Mouse (Mus musculus) kidney, adult 18-20 months (tissue): ENCODE measurements around the gene Wipf2.
A peak's percentile ranks its signal among the peaks of the same experiment; 100 is the strongest.
"Not testable (repeated sequence)": the region's sequence is repeated elsewhere in the genome, so short reads cannot be mapped to it uniquely, and the experiment has no call there.

ENCODE experiments used
- DNase-seq: peaks from one replicate; pipeline ENCODE4 v3.0.0; 2021

Gene Wipf2

DNA sequence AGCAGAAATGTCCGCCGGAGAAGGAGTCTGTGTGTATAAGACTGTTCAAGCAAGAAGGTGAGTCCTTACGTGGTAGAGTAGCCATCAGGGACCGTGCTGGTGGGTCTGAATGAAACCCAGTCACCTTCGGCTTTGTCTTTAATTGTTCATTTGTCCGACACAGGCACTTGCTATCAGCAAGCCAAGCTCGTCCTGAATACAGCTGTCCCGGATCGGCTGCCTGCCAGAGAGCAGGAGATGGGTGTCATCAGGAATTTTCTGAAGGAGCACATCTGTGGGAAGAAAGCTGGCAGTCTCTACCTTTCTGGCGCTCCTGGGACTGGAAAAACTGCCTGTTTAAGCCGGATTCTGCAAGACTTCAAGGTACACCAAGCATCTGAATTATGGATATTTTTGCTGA lies 47.0 kb downstream of the Wipf2 start:
- DNase-seq, result no peak

DNA sequence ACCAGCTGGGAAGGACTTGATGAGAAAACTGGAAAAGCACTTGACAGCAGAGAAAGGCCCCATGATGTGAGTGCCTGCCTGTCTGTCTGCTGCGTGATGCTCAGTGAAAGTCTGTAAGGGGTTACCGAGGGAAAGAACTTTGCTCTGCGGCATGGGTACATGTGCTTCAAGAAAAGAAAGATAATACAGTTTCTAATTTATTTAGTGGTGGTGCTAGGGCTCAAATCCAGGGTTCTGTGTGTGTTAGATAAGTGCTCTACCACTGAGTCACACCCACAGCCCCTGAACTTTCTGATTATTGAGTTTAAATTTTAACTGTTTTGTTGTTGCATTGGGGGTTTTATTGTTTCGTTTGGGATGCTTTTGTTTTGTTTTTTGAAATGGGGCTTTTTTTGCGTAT lies 48.1 kb downstream of the Wipf2 start:
- no peak for DNase-seq

GRCm38 (mm10) chr11:98914196-98914595 lies 50.8 kb downstream of the Wipf2 start:
- no peak for DNase-seq

DNA sequence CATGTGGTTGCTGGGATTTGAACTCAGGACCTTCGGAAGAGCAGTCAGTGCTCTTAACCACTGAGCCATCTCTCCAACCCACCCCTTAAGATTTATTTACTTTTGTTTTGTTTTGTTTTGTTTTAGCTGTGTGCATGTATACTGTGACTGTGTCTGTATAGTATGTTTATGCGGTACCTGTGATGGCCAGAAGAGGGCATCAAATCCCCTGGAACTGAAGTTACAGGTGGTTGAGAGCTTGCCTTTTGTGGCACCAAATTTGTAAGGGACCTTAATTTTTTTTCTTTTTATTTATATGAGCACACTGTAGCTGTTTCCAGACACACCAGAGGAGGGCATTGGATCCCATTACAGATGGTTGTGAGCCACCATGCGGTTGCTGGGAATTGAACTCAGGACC lies 52.9 kb downstream of the Wipf2 start:
- DNase-seq, result not testable (repeated sequence)

GRCm38 (mm10) chr11:98917428-98918005 lies 54.1 kb downstream of the Wipf2 start:
- DNase-seq, result no peak

DNA sequence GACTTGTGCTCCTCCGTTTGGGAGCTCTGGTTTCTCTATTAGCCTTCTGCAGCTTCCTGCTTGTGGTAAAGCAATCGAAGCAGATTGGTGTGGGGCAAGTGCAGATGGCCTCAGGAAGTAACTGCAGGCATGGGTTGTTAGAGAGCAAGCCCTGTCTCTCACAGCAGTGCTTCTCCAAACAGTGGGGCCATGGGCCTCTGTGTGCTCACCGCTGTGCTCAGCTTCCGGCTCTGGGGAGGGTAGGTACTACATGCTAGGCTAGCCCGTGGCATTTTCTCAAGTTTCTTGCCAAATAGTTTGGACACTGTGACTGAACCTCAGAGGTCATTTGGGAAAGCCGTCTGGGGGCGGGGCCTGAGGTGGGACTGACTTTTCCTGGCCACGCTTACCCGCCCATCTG lies 54.8 kb downstream of the Wipf2 start:
- peak; percentile 36 for DNase-seq

GRCm38 (mm10) chr11:98919009-98919408 lies 55.6 kb downstream of the Wipf2 start:
- DNase-seq, result no peak

DNA sequence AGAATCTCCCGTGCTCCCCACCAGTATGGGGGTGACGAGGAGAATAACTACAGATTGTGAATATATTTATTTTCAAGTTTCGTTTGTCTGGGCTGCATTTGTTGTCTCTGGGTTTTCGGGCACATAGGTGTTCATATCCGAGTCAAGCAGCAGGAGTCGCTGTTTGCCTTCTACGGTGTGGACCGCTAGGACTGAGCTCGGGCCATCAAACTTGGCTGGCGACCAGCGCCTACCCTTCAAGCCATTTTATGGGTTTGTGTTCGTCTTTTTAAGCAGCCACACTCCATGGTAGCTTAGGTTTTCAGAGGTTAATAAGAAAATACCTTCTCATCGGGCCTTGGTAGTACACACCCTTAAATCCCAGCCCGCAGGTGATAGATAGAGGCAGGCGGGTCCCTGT lies 58.4 kb downstream of the Wipf2 start:
- peak; percentile 44 for DNase-seq

- peak; percentile 75 for DNase-seq
Observed at GRCm38 (mm10) chr11:98922307-98922706, 58.9 kb downstream of the Wipf2 start.

- DNase-seq, result not testable (repeated sequence)
Observed at GRCm38 (mm10) chr11:98922851-98923711, 59.6 kb downstream of the Wipf2 start.

DNA sequence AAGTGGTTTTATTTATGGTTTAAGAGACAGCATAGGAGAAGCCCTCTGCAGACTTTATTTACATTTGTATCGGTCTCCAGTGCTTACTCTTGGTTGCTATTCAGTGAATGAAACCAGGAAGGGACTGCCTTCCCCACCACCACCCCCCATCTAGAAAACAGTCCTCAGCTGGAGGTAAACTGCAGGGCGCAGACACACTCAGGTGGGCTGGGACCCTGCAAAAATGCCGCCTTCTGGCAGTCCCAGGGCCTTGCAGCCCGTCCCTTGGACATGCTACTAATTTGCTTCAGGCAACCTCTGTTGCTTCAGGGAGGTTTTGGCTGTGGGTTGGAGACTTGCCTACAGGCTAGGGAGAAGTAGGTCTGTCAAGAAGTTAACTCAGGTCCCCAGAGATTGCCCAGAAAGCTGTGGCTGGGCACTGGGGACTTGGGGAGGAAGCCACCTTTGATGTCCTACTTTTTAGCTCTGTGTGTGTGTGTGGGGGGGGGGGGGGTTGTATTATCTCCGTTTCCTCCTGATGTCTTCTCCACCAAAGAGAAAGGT lies 61.3 kb downstream of the Wipf2 start:
- no peak for DNase-seq

GRCm38 (mm10) chr11:98925265-98925721 lies 61.9 kb downstream of the Wipf2 start:
- DNase-seq, result peak; percentile 18

DNA sequence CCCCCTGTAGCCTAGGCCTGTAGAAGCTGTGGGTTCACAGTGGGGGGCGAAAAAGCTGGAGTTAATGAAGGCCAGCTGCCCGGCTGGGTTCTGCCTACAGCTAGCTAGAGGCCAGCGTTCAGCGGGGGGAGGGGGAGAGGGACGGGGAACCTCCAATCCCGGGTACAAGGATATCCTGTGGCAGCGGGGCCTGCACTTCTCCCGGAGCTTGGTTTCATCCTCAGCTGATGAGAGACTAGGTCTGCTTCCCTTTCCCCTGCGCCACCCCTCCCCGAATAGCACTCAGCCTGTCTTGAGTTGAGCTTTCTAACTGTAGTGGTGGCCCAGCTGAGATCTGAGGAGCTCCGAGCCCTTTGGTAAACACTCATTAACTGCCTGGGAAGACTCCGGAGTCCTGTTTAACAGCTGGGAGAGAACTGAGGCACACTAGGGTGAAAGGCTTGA lies 62.5 kb downstream of the Wipf2 start:
- DNase-seq, result no peak

DNA sequence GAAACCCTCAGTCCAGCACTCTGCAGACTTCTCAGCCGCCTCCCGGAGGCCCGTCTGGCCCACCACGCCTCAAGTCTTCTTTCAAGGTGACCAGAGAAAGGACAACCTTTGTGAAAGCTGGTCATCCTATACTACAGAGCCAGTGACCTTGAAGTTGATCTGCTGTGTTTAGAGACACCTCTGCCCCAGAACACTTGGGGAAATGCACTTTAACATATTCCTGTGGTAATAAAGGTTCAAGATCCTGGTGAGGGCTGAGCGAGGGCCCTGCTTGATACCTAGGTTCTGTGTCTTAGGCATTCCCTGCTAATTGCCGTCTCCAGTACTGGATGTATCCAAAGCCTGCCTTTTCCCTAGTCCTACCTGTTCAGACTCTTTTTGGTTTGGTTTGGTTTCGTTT lies 63.1 kb downstream of the Wipf2 start:
- DNase-seq, result no peak

DNA sequence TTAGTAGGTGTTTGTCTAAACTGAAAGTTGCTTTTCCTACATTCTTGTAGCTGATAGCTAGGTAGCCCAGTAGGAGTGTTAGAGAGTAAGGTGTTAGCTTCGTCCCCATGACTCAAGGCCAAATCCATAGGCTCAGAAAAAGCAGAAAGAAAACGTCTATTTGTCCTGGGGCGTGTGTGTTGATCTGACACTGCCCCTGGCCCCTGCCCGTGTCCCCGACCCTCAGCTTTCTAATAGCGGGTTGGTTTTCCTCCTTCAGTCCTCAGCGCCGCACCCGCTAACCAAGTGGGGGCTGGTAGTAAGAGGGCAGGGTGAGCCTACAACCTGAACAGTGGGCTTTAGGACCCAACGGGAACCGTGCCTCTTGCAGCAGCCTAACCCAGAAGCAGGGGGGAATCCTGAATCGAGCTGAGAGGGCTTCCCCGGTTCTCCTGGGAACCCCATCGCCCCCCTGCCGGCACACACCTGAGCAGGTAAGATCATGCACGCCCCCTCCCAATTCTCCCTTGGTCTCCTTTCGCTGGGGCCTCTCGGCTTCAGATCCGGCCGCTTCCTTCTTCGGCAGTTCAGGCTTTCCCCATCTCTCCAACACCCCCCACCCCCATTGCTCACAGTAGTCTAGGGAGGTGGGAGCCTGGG lies 64.1 kb downstream of the Wipf2 start, which contains the start of gene Rara:
Gene Rara, plus strand, starts transcription at position 381 of the 639 bp plus-strand sequence.
- DNase-seq, result peak; percentile 6

- DNase-seq, result peak; percentile 39
Observed at GRCm38 (mm10) chr11:98928186-98928893, 64.9 kb downstream of the Wipf2 start.

GRCm38 (mm10) chr11:98929503-98929902 lies 66.1 kb downstream of the Wipf2 start:
- peak; percentile 11 for DNase-seq

- peak; percentile 7 for DNase-seq
Observed at GRCm38 (mm10) chr11:98930127-98930601, 66.7 kb downstream of the Wipf2 start.

GRCm38 (mm10) chr11:98930773-98931512 lies 67.5 kb downstream of the Wipf2 start:
- DNase-seq, result peak; percentile 8

DNA sequence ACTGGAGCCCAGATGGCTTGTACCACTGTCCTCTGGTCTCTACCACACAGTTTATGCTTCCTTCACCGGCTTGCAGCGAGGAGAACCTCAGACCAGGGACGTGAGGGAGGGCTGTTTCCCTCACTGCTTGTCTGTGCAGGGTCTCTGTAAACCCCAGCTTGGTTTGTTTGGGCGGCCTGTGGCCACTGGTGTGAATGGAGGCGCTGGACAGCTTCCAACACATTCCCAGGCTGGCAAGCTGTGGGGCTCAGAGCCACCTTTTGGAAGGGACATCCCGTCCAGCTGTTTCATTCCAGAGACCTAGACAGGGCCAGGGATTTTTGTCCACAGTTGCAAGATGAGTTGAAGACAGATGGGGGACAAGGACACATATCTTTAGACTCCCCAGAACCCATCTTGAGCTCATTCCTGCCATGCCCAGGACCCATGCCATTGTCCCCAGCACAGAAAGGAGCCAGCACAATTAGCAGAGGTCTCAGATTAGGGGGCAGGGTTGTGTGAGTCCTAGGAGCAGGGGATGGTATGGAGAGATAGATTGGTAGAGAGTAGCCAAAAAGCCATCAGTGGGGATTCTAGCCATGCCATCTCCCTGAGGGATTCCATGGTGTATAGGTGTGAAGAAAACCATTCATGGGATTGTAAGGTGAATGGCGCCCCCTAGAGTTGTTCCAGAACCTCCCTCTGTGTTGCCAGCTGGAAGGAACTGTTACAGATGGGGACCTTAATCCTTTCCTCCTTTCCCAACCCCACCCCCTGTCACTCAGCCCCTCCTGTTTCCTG lies 68.3 kb downstream of the Wipf2 start:
- DNase-seq, result peak; percentile 45
